Mouse (Mus musculus) splenic B cell, adult 2 months (primary cell): Measurements from ENCODE around the gene Osm.

ENCODE experiments used
- DNase-seq: peaks from one replicate; pipeline ENCODE4 v3.0.0-alpha.2; 2011; ENCODE audit warnings: low read depth, low spot score
- H3K27me3 ChIP-seq: 2 replicates; pipeline ENCODE4 v1.6.1; 2012; ENCODE audit warnings: mild to moderate bottlenecking, low read length, moderate library complexity, mixed read lengths; ENCODE audit not compliant: control insufficient read depth, poor library complexity, insufficient read depth, severe bottlenecking
- H3K36me3 ChIP-seq: 2 replicates; pipeline ENCODE4 v1.6.1; 2012; ENCODE audit warnings: mild to moderate bottlenecking, low read length, moderate library complexity, mixed read lengths; ENCODE audit not compliant: control insufficient read depth, poor library complexity, insufficient read depth, severe bottlenecking

The Osm gene

GRCm38 (mm10) chr11:4235665-4236545, at the start of gene Osm:
Gene Osm (plus strand): TSS chr11:4236420.
- DNase-seq, result peak; percentile 60
- Histone ChIP-seq H3K27me3 (no peaks in the 10 kb centered on the region), H3K36me3 (no peaks in the 10 kb centered on the region)

- Histone ChIP-seq H3K36me3 (no peaks in the 10 kb centered on the region), H3K27me3 (no peaks in the 10 kb centered on the region)
- DNase-seq, result peak; percentile 99
These were observed 49.5 kb upstream of the Osm start, which contains the start of gene Tbc1d10a for GRCm38 (mm10) chr11:4186486-4187317. Gene Tbc1d10a (plus strand): TSS chr11:4186789.

- DNase-seq, result no peak
- no peaks in the 10 kb centered on the region for H3K36me3 ChIP-seq
- H3K27me3 ChIP-seq, result no peaks in the 10 kb centered on the region
These were observed 48.9 kb upstream of the Osm start for GRCm38 (mm10) chr11:4187318-4187700.

- Histone ChIP-seq H3K27me3 (no peaks in the 10 kb centered on the region), H3K36me3 (no peaks in the 10 kb centered on the region)
- DNase-seq, result no peak
These were observed 47.0 kb upstream of the Osm start for GRCm38 (mm10) chr11:4189182-4189581.

GRCm38 (mm10) chr11:4190677-4191076, 45.5 kb upstream of the Osm start:
- Histone ChIP-seq H3K36me3 (no peaks in the 10 kb centered on the region), H3K27me3 (no peaks in the 10 kb centered on the region)
- DNase-seq, result no peak

GRCm38 (mm10) chr11:4192757-4193156, 43.5 kb upstream of the Osm start:
- H3K36me3 ChIP-seq, result no peaks in the 10 kb centered on the region
- no peak for DNase-seq
- H3K27me3 ChIP-seq, result no peaks in the 10 kb centered on the region

- no peak for DNase-seq
- no peaks in the 10 kb centered on the region for H3K36me3 ChIP-seq
- H3K27me3 ChIP-seq, result no peaks in the 10 kb centered on the region
These were observed 42.8 kb upstream of the Osm start for GRCm38 (mm10) chr11:4193420-4193819.

GRCm38 (mm10) chr11:4195597-4196031, 40.6 kb upstream of the Osm start:
- Histone ChIP-seq H3K27me3 (no peaks in the 10 kb centered on the region), H3K36me3 (no peaks in the 10 kb centered on the region)
- DNase-seq, result peak; percentile 95

GRCm38 (mm10) chr11:4196636-4197035, 39.6 kb upstream of the Osm start:
- Histone ChIP-seq H3K27me3 (no peaks in the 10 kb centered on the region), H3K36me3 (no peaks in the 10 kb centered on the region)
- DNase-seq, result no peak

GRCm38 (mm10) chr11:4197691-4198090, 38.5 kb upstream of the Osm start:
- Histone ChIP-seq H3K27me3 (no peaks in the 10 kb centered on the region), H3K36me3 (no peaks in the 10 kb centered on the region)
- DNase-seq, result no peak

- DNase-seq, result no peak
- no peaks in the 10 kb centered on the region; the same call in 1 of the 2 replicates for H3K36me3 ChIP-seq
- H3K27me3 ChIP-seq, result no peaks in the 10 kb centered on the region
These were observed 34.1 kb upstream of the Osm start for GRCm38 (mm10) chr11:4201981-4202700.

- no peaks in the 10 kb centered on the region for H3K27me3 ChIP-seq
- peaks cover 2% of the 10 kb centered on the region; the same call in 1 of the 2 replicates for H3K36me3 ChIP-seq
- no peak for DNase-seq
These were observed 33.1 kb upstream of the Osm start for GRCm38 (mm10) chr11:4202995-4203704.

- DNase-seq, result no peak
- Histone ChIP-seq H3K27me3 (no peaks in the 10 kb centered on the region), H3K36me3 (peaks cover 4% of the 10 kb centered on the region; the same call in 1 of the 2 replicates)
These were observed 32.5 kb upstream of the Osm start for GRCm38 (mm10) chr11:4203705-4204074.

GRCm38 (mm10) chr11:4205097-4205655, 31.0 kb upstream of the Osm start:
- H3K36me3 ChIP-seq, result peaks cover 4% of the 10 kb centered on the region; the same call in 1 of the 2 replicates
- DNase-seq, result no peak

More at GRCm38 (mm10) chr11:4205097-4205655, 31.0 kb upstream of the Osm start:
- no peaks in the 10 kb centered on the region for H3K27me3 ChIP-seq
